Mouse (Mus musculus) brain, embryonic 14.5 days (tissue): ENCODE data around the gene Tcf20.
"Not testable (repeated sequence)": the region's sequence is repeated elsewhere in the genome, so short reads cannot be mapped to it uniquely, and the experiment has no call there.

ENCODE experiments used
- CTCF ChIP-seq: fragments of 200-500 bp; IDR thresholded peaks from 2 replicates; pipeline ENCODE4 v1.5.1; 2012; ENCODE audit warnings: inconsistent platforms, mild to moderate bottlenecking, moderate library complexity, borderline replicate concordance; ENCODE audit not compliant: insufficient read depth, insufficient read length; ENCODE audit errors: extremely low read depth
- POLR2A ChIP-seq: fragments of 200-500 bp; IDR thresholded peaks from 2 replicates; pipeline ENCODE4 v1.6.1; 2012; ENCODE audit warnings: mild to moderate bottlenecking, inconsistent platforms, borderline replicate concordance; ENCODE audit not compliant: poor library complexity, insufficient read depth, insufficient read length, severe bottlenecking; ENCODE audit errors: extremely low read depth

- not testable (repeated sequence) for TF ChIP-seq POLR2A, CTCF
These were observed 121.4 kb downstream of the Tcf20 start for GRCm38 (mm10) chr15:82866286-82866685.
